Mouse (Mus musculus): ENCODE data around the gene Grb10.

Gene Grb10

GRCm38 (mm10) chr11:12038470-12038985, at the start of gene Grb10:
Gene Grb10, minus strand, starts transcription at chr11:12038683.
- DNase-seq (ENCODE audit: low spot score) = no peak

GRCm38 (mm10) chr11:12081638-12082037, 43.2 kb upstream of the Grb10 start:
- DNase-seq (ENCODE audit: low spot score) = no peak

- no peak for DNase-seq (ENCODE audit: low spot score)
Observed at GRCm38 (mm10) chr11:12079231-12079630, 40.7 kb upstream of the Grb10 start.

- no peak for DNase-seq (ENCODE audit: low spot score)
Observed at GRCm38 (mm10) chr11:12075449-12075848, 37.0 kb upstream of the Grb10 start.

- no peak for DNase-seq (ENCODE audit: low spot score)
Observed at GRCm38 (mm10) chr11:12073394-12074226, 35.1 kb upstream of the Grb10 start.

GRCm38 (mm10) chr11:12072322-12072721, 33.8 kb upstream of the Grb10 start:
- no peak for DNase-seq (ENCODE audit: low spot score)

GRCm38 (mm10) chr11:12059005-12059404, 20.5 kb upstream of the Grb10 start:
- no peak for DNase-seq (ENCODE audit: low spot score)

GRCm38 (mm10) chr11:12048547-12049327, 10.3 kb upstream of the Grb10 start:
- DNase-seq (ENCODE audit: low spot score) = no peak

- DNase-seq (ENCODE audit: low spot score) = no peak
Observed at GRCm38 (mm10) chr11:12048135-12048534, 9.7 kb upstream of the Grb10 start.

GRCm38 (mm10) chr11:12044245-12044644, 5.8 kb upstream of the Grb10 start:
- no peak for DNase-seq (ENCODE audit: low spot score)

GRCm38 (mm10) chr11:12041787-12042186, 3.3 kb upstream of the Grb10 start:
- no peak for DNase-seq (ENCODE audit: low spot score)

GRCm38 (mm10) chr11:12041379-12041778, 2.9 kb upstream of the Grb10 start:
- DNase-seq (ENCODE audit: low spot score) = no peak

GRCm38 (mm10) chr11:12040391-12040790, 1.9 kb upstream of the Grb10 start:
- no peak for DNase-seq (ENCODE audit: low spot score)

GRCm38 (mm10) chr11:12039748-12040147, 1.3 kb upstream of the Grb10 start:
- DNase-seq (ENCODE audit: low spot score) = no peak

GRCm38 (mm10) chr11:12039098-12039497, 615 bp upstream of the Grb10 start:
- DNase-seq (ENCODE audit: low spot score) = peak; percentile 46

- DNase-seq (ENCODE audit: low spot score) = no peak
Observed at GRCm38 (mm10) chr11:12037689-12038469, 604 bp downstream of the Grb10 start.

- DNase-seq (ENCODE audit: low spot score) = peak; percentile 73
Observed at GRCm38 (mm10) chr11:12037075-12037686, 1.3 kb downstream of the Grb10 start.

- DNase-seq (ENCODE audit: low spot score) = peak; percentile 46
Observed at GRCm38 (mm10) chr11:12035916-12036910, 2.3 kb downstream of the Grb10 start.

- no peak for DNase-seq (ENCODE audit: low spot score)
Observed at GRCm38 (mm10) chr11:12035324-12035723, 3.2 kb downstream of the Grb10 start.

GRCm38 (mm10) chr11:12034781-12035180, 3.7 kb downstream of the Grb10 start:
- no peak for DNase-seq (ENCODE audit: low spot score)
